Mouse (Mus musculus) ES-E14 (cell line): ENCODE measurements around the gene Acy3. TPM values are rescaled to one million over a fixed set of nuclear protein-coding genes. Genes with fewer than 3 reads are reported as not detected.
A peak's percentile ranks its signal among the peaks of the same experiment; 100 is the strongest.

Source experiments
- DNase-seq: peaks from one replicate; pipeline ENCODE4 v3.0.0-alpha.2; 2013; ENCODE audit warnings: low read depth, low spot score
- H3K27ac ChIP-seq: 2 replicates; pipeline ENCODE4 v1.5.1; 2012; ENCODE audit warnings: low read depth, mild to moderate bottlenecking, low read length, moderate library complexity, mixed read lengths; ENCODE audit not compliant: poor library complexity, insufficient read depth, severe bottlenecking
- H3K36me3 ChIP-seq: 2 replicates; pipeline ENCODE4 v1.6.1; 2012; ENCODE audit warnings: mild to moderate bottlenecking, low read length, moderate library complexity, mixed read lengths; ENCODE audit not compliant: control insufficient read depth, poor library complexity, insufficient read depth, severe bottlenecking
- H3K4me1 ChIP-seq, 2 experiments: fragments of 150-350 bp in 1 of 2; sonication (generic) in 1 of 2; 2 replicates each; pipeline ENCODE4 v1.6.1; 2012; ENCODE audit warnings: low read length in 2 of 2, mild to moderate bottlenecking in 1 of 2, mixed read lengths in 1 of 2; ENCODE audit not compliant: control insufficient read depth in 2 of 2, insufficient read depth in 2 of 2, poor library complexity in 1 of 2
- H3K4me3 ChIP-seq, 2 experiments: fragments of 150-350 bp in 1 of 2; sonication (generic) in 1 of 2; 2 replicates each; pipeline ENCODE4 v1.5.1; 2012; ENCODE audit warnings: low read length in 2 of 2, low read depth in 1 of 2, mild to moderate bottlenecking in 1 of 2, mixed read lengths in 1 of 2; ENCODE audit not compliant: insufficient read depth in 1 of 2, poor library complexity in 1 of 2, severe bottlenecking in 1 of 2
- H3K9ac ChIP-seq: 2 replicates; pipeline ENCODE4 v1.6.1; 2012; ENCODE audit warnings: low read depth, mild to moderate bottlenecking, low read length, mixed read lengths; ENCODE audit not compliant: poor library complexity, insufficient read depth, severe bottlenecking
- H3K9me3 ChIP-seq: fragments of 150-350 bp; sonication (generic); 2 replicates; pipeline ENCODE4 v1.6.1; 2012; ENCODE audit warnings: low read depth, mild to moderate bottlenecking, low read length; ENCODE audit not compliant: control insufficient read depth, insufficient read depth
- CHD2 ChIP-seq: IDR thresholded peaks from 2 replicates; pipeline ENCODE4 v1.6.1; 2014; ENCODE audit warnings: mild to moderate bottlenecking, low read depth, low read length, inconsistent platforms
- HCFC1 ChIP-seq: IDR thresholded peaks from 2 replicates; pipeline ENCODE4 v1.6.1; 2012; ENCODE audit warnings: low read length, inconsistent platforms, borderline replicate concordance; ENCODE audit not compliant: insufficient read depth
- MAFK ChIP-seq: IDR thresholded peaks from 2 replicates; pipeline ENCODE4 v1.6.1; 2014; ENCODE audit warnings: mild to moderate bottlenecking, low read depth, low read length, inconsistent platforms; ENCODE audit not compliant: insufficient read depth
- ZC3H11A ChIP-seq: IDR thresholded peaks from 2 replicates; pipeline ENCODE4 v1.6.1; 2012; ENCODE audit warnings: low read depth, mild to moderate bottlenecking, inconsistent platforms, low read length, borderline replicate concordance
- ZNF384 ChIP-seq: IDR thresholded peaks from 2 replicates; pipeline ENCODE4 v1.6.1; 2012; ENCODE audit warnings: low read depth, low read length, inconsistent platforms
- in situ Hi-C, 2 experiments: fragments of 600-800 bp; cut with MboI; formaldehyde crosslinking; loops; one replicate each; pipeline ENCODE4 v1.15.1; 2025; ENCODE audit warnings: low sequenced_read_pairs in 2 of 2, inconsistent platforms in 1 of 2; ENCODE audit not compliant: unreplicated experiment in 2 of 2
- total RNA-seq: library from RNA; depleted of rRNA; stranded (reverse); fragments of 300-350 nt; gene quantifications from 2 replicates; pipeline ENCODE4 v1.2.3, GENCODE M21; 2012

The Acy3 gene
- total RNA-seq, 1 experiment: 2.1 TPM

- peak; percentile 37 for DNase-seq
- TF ChIP-seq HCFC1: no peak
- no peak for TF ChIP-seq CHD2
- Histone ChIP-seq H3K4me1 (peaks cover 0 to 25% of the 10 kb centered on the region in 2 experiments; a peak in 2 of 4 replicates), H3K9me3 (no peaks in the 10 kb centered on the region), H3K27ac (no peak overlapping the region), H3K9ac (no peak overlapping the region), H3K36me3 (no peaks in the 10 kb centered on the region), H3K4me3 (no peak overlapping the region)
- in situ Hi-C loops: no loop called here
Observed at GRCm38 (mm10) chr19:3988750-3989149, 2.4 kb downstream of the Acy3 start.

- Histone ChIP-seq H3K36me3 (no peaks in the 10 kb centered on the region), H3K9me3 (no peaks in the 10 kb centered on the region), H3K4me1 (peaks cover 0 to 17% of the 10 kb centered on the region in 2 experiments; a peak in 2 of 4 replicates), H3K4me3 (no peak overlapping the region), H3K9ac (no peak overlapping the region), H3K27ac (no peak overlapping the region)
- no peak for DNase-seq
- no peak for TF ChIP-seq ZNF384
- no peak for TF ChIP-seq ZC3H11A
- TF ChIP-seq MAFK: no peak
- TF ChIP-seq CHD2: no peak
- no peak for TF ChIP-seq HCFC1
- in situ Hi-C loops: no loop called here
Observed at GRCm38 (mm10) chr19:3990804-3991203, 4.4 kb downstream of the Acy3 start.

- TF ChIP-seq ZC3H11A: no peak
- TF ChIP-seq HCFC1: no peak
- TF ChIP-seq MAFK: no peak
- no peak for TF ChIP-seq CHD2
- H3K9ac ChIP-seq: no peak overlapping the region
- peaks cover 0 to 11% of the 10 kb centered on the region in 2 experiments; a peak in 1 of 4 replicates for H3K4me1 ChIP-seq
- in situ Hi-C loops: no loop called here
- no peak overlapping the region for H3K4me3 ChIP-seq
- no peak overlapping the region for H3K27ac ChIP-seq
- H3K9me3 ChIP-seq: no peaks in the 10 kb centered on the region
- DNase-seq: no peak
- no peaks in the 10 kb centered on the region for H3K36me3 ChIP-seq
Observed at GRCm38 (mm10) chr19:3991562-3991961, 5.2 kb downstream of the Acy3 start.

- Histone ChIP-seq H3K36me3 (no peaks in the 10 kb centered on the region), H3K4me3 (no peak overlapping the region), H3K4me1 (peaks cover 0 to 9% of the 10 kb centered on the region in 2 experiments; a peak in 1 of 4 replicates), H3K27ac (no peak overlapping the region), H3K9ac (no peak overlapping the region), H3K9me3 (no peaks in the 10 kb centered on the region)
- TF ChIP-seq MAFK (no peak), HCFC1 (no peak), CHD2 (no peak), ZNF384 (no peak), ZC3H11A (no peak)
- no peak for DNase-seq
- in situ Hi-C loops: no loop called here
Observed at GRCm38 (mm10) chr19:3991966-3992365, 5.6 kb downstream of the Acy3 start.

GRCm38 (mm10) chr19:3992416-3992815 is 6.0 kb downstream of the Acy3 start, which contains the start of gene Tbx10:
TSS of gene Tbx10 (plus strand) at chr19:3992752.
- Histone ChIP-seq H3K9ac (no peak within 1 kb of the TSS), H3K36me3 (no peaks in the 10 kb centered on the region), H3K4me3 (no peak within 1 kb of the TSS), H3K4me1 (peaks cover 0 to 9% of the 10 kb centered on the region in 2 experiments; a peak in 1 of 4 replicates), H3K9me3 (no peaks in the 10 kb centered on the region), H3K27ac (no peak within 1 kb of the TSS)
- DNase-seq: no peak
- in situ Hi-C loops: no loop called here
- TF ChIP-seq CHD2: no peak
- TF ChIP-seq MAFK: no peak
- TF ChIP-seq ZNF384: no peak
- TF ChIP-seq ZC3H11A: no peak
- no peak for TF ChIP-seq HCFC1
